Mouse (Mus musculus) ES-Bruce4 (cell line): ENCODE measurements at regions not wholly inside any gene's neighbourhood (a gene's known extent, or its start where the extent isn't known, plus 50 kb on each side); places are given as distances from the start of the nearest gene placed in this dataset.

Experiments
- CTCF ChIP-seq: IDR thresholded peaks from one replicate; pipeline ENCODE4 v1.8.1; 2011; ENCODE audit warnings: low read depth, low read length
- POLR2A ChIP-seq: IDR thresholded peaks from one replicate; pipeline ENCODE4 v1.8.1; 2011; ENCODE audit warnings: low read length; ENCODE audit not compliant: insufficient read depth

DNA sequence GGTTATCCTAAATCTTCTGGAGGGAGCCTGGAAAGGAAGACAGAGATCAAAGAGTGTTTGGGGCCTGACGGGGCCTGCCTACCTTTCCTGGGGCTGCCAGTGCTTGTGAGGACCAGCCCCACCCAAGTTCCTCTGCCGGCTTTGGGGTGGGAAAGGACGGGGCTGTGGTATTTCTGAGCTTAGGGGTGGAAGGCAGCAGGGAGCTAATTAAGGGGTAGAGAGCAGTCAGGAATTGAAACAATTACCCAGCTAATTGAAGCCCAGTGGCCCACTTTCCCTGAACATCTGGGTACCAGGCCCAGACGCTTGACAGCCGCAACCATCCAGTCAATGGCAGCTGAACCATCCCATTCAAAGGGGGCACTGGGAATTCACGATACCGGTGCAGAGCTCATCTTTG, 101.2 kb upstream of the Mycn start:
- TF ChIP-seq POLR2A: no peak
- TF ChIP-seq CTCF: no peak
